Mouse (Mus musculus) testis, adult 2 months (tissue): ENCODE measurements around the gene Nt5c2.

Experiments used
- CTCF ChIP-seq: fragments of 200-500 bp; IDR thresholded peaks from 2 replicates; pipeline ENCODE4 v1.5.1; 2012; ENCODE audit warnings: low read depth, mild to moderate bottlenecking, inconsistent platforms, low read length, moderate library complexity; ENCODE audit not compliant: control insufficient read depth, insufficient read depth, insufficient replicate concordance
- POLR2A ChIP-seq: fragments of 200-500 bp; IDR thresholded peaks from 2 replicates; pipeline ENCODE4 v1.6.1; 2012; ENCODE audit warnings: low read depth, mild to moderate bottlenecking, inconsistent platforms, low read length, moderate library complexity; ENCODE audit not compliant: control insufficient read depth

- TF ChIP-seq CTCF = no peak
- no peak for TF ChIP-seq POLR2A
Observed at GRCm38 (mm10) chr19:46983966-46984380, 31.0 kb downstream of the Nt5c2 start.
